Comparison of ENCODE assay signal across 8 mouse cellular contexts in genomic region chr1:164307922-164308321, GRCm38 (mm10). TPM values are rescaled to one million over a fixed set of nuclear protein-coding genes. Genes with fewer than 3 reads are reported as not detected.
DNase-seq lines count a peak whose midpoint lies in the region; ATAC-seq and TF ChIP-seq lines count a peak whose summit lies in the region.

No protein-coding gene starts in this region.

- TF ChIP-seq EP300 in heart, postnatal 0 days (IDR thresholded peaks at IDR 0.05; ENCODE audit: low read depth) = no peak

- H3K4me1 ChIP-seq in heart, postnatal 0 days (ENCODE audit: control insufficient read depth, insufficient read depth) = peaks cover 5% of the 10 kb centered on the region; the same call in 1 of the 2 replicates
- no peaks in the 10 kb centered on the region for H3K4me1 ChIP-seq in hindbrain, embryonic 11.5 days (replicated peaks; ENCODE audit: control insufficient read depth, insufficient read depth, low read length)
- peaks cover 12% of the 10 kb centered on the region for H3K4me1 ChIP-seq in midbrain, embryonic 12.5 days

- intact Hi-C loops in heart, postnatal 14 days (cut with DNase I) = loop anchor here (10.0 kb wide), 1 partner anchor 927 kb away; the partner anchor contains the start of gene Tiprl

- WGBS in heart, postnatal 0 days = 10% methylated on average over 10 of the region's 10 CpGs
- WGBS in hindbrain, embryonic 11.5 days = 14% methylated on average over 10 of the region's 10 CpGs
- 14% methylated on average over 10 of the region's 10 CpGs for WGBS in midbrain, embryonic 12.5 days

- H3K27me3 ChIP-seq in heart, postnatal 0 days (ENCODE audit: control insufficient read depth, insufficient read depth, low read length) = no peaks in the 10 kb centered on the region
- no peaks in the 10 kb centered on the region for H3K27me3 ChIP-seq in hindbrain, embryonic 11.5 days (ENCODE audit: control insufficient read depth, insufficient read depth, low read length)
- no peaks in the 10 kb centered on the region for H3K27me3 ChIP-seq in midbrain, embryonic 12.5 days

- ATAC-seq in heart, postnatal 0 days (ENCODE audit: insufficient read depth, low read depth) = no peak
- peak; percentile 20; the same call in 1 of the 2 replicates for ATAC-seq in hindbrain, embryonic 11.5 days (ENCODE audit: low FRiP score)
- peak; percentile 20 for ATAC-seq in midbrain, embryonic 12.5 days (ENCODE audit: low FRiP score, low read depth)

- no peak overlapping the region for H3K27ac ChIP-seq in heart, postnatal 0 days (ENCODE audit: low read depth)
- H3K27ac ChIP-seq in hindbrain, embryonic 11.5 days (ENCODE audit: low read depth, low read length) = no peak overlapping the region
- peak overlapping the region; percentile 35; the same call in 1 of the 2 replicates for H3K27ac ChIP-seq in midbrain, embryonic 12.5 days (replicated peaks)

- H3K36me3 ChIP-seq in heart, postnatal 0 days (replicated peaks; ENCODE audit: control insufficient read depth, insufficient read depth, low read length) = peaks cover 14% of the 10 kb centered on the region; the same call in 1 of the 2 replicates
- H3K36me3 ChIP-seq in hindbrain, embryonic 11.5 days (ENCODE audit: control insufficient read depth, insufficient read depth, low read length) = no peaks in the 10 kb centered on the region
- H3K36me3 ChIP-seq in midbrain, embryonic 12.5 days = 0 out of 2 replicates have a peak, but pooled peaks cover 5% of the 10 kb centered on the region

- no peaks in the 10 kb centered on the region for H3K9me3 ChIP-seq in heart, postnatal 0 days (replicated peaks; ENCODE audit: control insufficient read depth, low read length)
- H3K9me3 ChIP-seq in hindbrain, embryonic 11.5 days (ENCODE audit: control insufficient read depth, low read length) = no peaks in the 10 kb centered on the region
- H3K9me3 ChIP-seq in midbrain, embryonic 12.5 days = no peaks in the 10 kb centered on the region

- peak overlapping the region; percentile 56 for H3K9ac ChIP-seq in heart, postnatal 0 days (replicated peaks; ENCODE audit: low read depth, low read length)
- H3K9ac ChIP-seq in hindbrain, embryonic 11.5 days (ENCODE audit: low read depth, low read length) = peak overlapping the region; percentile 44
- H3K9ac ChIP-seq in midbrain, embryonic 12.5 days (replicated peaks) = peak overlapping the region; percentile 61

- peak overlapping the region; percentile 89 for H3K4me3 ChIP-seq in heart, postnatal 0 days (ENCODE audit: low read depth, low read length)
- peak overlapping the region; percentile 48 for H3K4me3 ChIP-seq in hindbrain, embryonic 11.5 days (ENCODE audit: low read depth, low read length)
- peak overlapping the region; percentile 72 for H3K4me3 ChIP-seq in midbrain, embryonic 12.5 days

- H3K4me2 ChIP-seq in heart, postnatal 0 days (ENCODE audit: low read depth, low read length) = peak overlapping the region; percentile 79
- peak overlapping the region; percentile 39 for H3K4me2 ChIP-seq in hindbrain, embryonic 11.5 days (replicated peaks; ENCODE audit: low read depth, low read length)
- H3K4me2 ChIP-seq in midbrain, embryonic 12.5 days (replicated peaks) = peak overlapping the region; percentile 72

- no peak for DNase-seq in heart, postnatal 0 days (ENCODE audit: low spot score)
- no peak for DNase-seq in heart, postnatal 14 days
- peak; percentile 27 for DNase-seq in R1 (ENCODE audit: low read depth, low spot score)
- no peak for DNase-seq in hindbrain, embryonic 11.5 days (ENCODE audit: low spot score)
- DNase-seq in layer of hippocampus, adult 11-12 months (ENCODE audit: low spot score) = no peak
- no peak for DNase-seq in layer of hippocampus, postnatal 10 days (ENCODE audit: low spot score in 2 of 2)
- no peak for DNase-seq in right cerebral cortex, postnatal 10 days (ENCODE audit: low spot score in 2 of 2)

- no peak for TF ChIP-seq CTCF in heart, postnatal 0 days (IDR thresholded peaks at IDR 0.05; ENCODE audit: low read depth)

RNA-seq across cellular contexts. Expression of gene Blzf1, which starts 0.6 kb away (rescaled TPM):
- total RNA-seq in heart, postnatal 0 days (2014; rRNA removed; ENCODE audit: low replicate concordance) = 3.9 and 16.3 TPM in 2 replicates
- 27.3 and 27.6 TPM in 2 replicates for polyA plus RNA-seq in heart, postnatal 0 days (2015; fragmentation: Nextera tagmentation; extraction: Ambion mirVana)
- total RNA-seq in heart, postnatal 14 days (2021) = 10 to 100 TPM; 23.0 to 27.3 TPM
- polyA plus RNA-seq in hindbrain, embryonic 11.5 days (2014; fragmentation: Nextera tagmentation; extraction: Ambion mirVana) = 28.8 and 30.8 TPM in 2 replicates
- 26.5 and 28.9 TPM in 2 replicates for polyA plus RNA-seq in midbrain, embryonic 12.5 days (2016; fragmentation: Nextera tagmentation; extraction: Ambion mirVana)
- total RNA-seq in layer of hippocampus, postnatal 10 days (2021) = 10 to 100 TPM; 25.8 to 29.8 TPM

RNA-seq across cellular contexts. Expression of gene Nme7, which starts 4.0 kb away (rescaled TPM):
- 9.0 and 12.9 TPM in 2 replicates for total RNA-seq in heart, postnatal 0 days (2014; rRNA removed; ENCODE audit: low replicate concordance)
- 10.5 and 11.3 TPM in 2 replicates for polyA plus RNA-seq in heart, postnatal 0 days (2015; fragmentation: Nextera tagmentation; extraction: Ambion mirVana)
- 1 to 10 TPM; 4.0 to 4.8 TPM for total RNA-seq in heart, postnatal 14 days (2021)
- polyA plus RNA-seq in hindbrain, embryonic 11.5 days (2014; fragmentation: Nextera tagmentation; extraction: Ambion mirVana) = 30.4 and 32.8 TPM in 2 replicates
- polyA plus RNA-seq in midbrain, embryonic 12.5 days (2016; fragmentation: Nextera tagmentation; extraction: Ambion mirVana) = 27.8 and 30.5 TPM in 2 replicates
- total RNA-seq in layer of hippocampus, postnatal 10 days (2021) = 10 to 100 TPM; 21.7 to 23.8 TPM

RNA-seq across cellular contexts. Expression of gene Ccdc181, which starts 32.5 kb away (rescaled TPM):
- total RNA-seq in heart, postnatal 0 days (2014; rRNA removed; ENCODE audit: low replicate concordance) = 1.1 and 6.9 TPM in 2 replicates
- polyA plus RNA-seq in heart, postnatal 0 days (2015; fragmentation: Nextera tagmentation; extraction: Ambion mirVana) = 9.8 and 11.2 TPM in 2 replicates
- 1 to 10 TPM; 5.9 to 7.4 TPM for total RNA-seq in heart, postnatal 14 days (2021)
- polyA plus RNA-seq in hindbrain, embryonic 11.5 days (2014; fragmentation: Nextera tagmentation; extraction: Ambion mirVana) = 16.3 and 18.1 TPM in 2 replicates
- 16.8 and 18.4 TPM in 2 replicates for polyA plus RNA-seq in midbrain, embryonic 12.5 days (2016; fragmentation: Nextera tagmentation; extraction: Ambion mirVana)
- total RNA-seq in layer of hippocampus, postnatal 10 days (2021) = 10 to 100 TPM; 20.2 TPM

RNA-seq across cellular contexts. Expression of gene Slc19a2, which starts 59.1 kb away (rescaled TPM):
- 7.6 and 10.6 TPM in 2 replicates for total RNA-seq in heart, postnatal 0 days (2014; rRNA removed; ENCODE audit: low replicate concordance)
- polyA plus RNA-seq in heart, postnatal 0 days (2015; fragmentation: Nextera tagmentation; extraction: Ambion mirVana) = 5.0 and 5.3 TPM in 2 replicates
- total RNA-seq in heart, postnatal 14 days (2021) = 1 to 10 TPM; 6.5 to 7.2 TPM
- polyA plus RNA-seq in hindbrain, embryonic 11.5 days (2014; fragmentation: Nextera tagmentation; extraction: Ambion mirVana) = 9.2 and 9.4 TPM in 2 replicates
- polyA plus RNA-seq in midbrain, embryonic 12.5 days (2016; fragmentation: Nextera tagmentation; extraction: Ambion mirVana) = 10.7 and 11.1 TPM in 2 replicates
- 10 to 100 TPM in 1 of 2 experiments, 1 to 10 TPM in 1; 9.8 to 10.1 TPM for total RNA-seq in layer of hippocampus, postnatal 10 days (2021)
